Mouse (Mus musculus): ENCODE measurements at regions not wholly inside any gene's neighbourhood (a gene's known extent, or its start where the extent isn't known, plus 50 kb on each side); places are given as distances from the start of the nearest gene placed in this dataset.

GRCm38 (mm10) chr17:83930401-83930800, 82.6 kb upstream of the Haao start:
- DNase-seq (ENCODE audit: low spot score) (no peak), ATAC-seq (replicated peaks; ENCODE audit: insufficient number of reproducible peaks, low FRiP score, low TSS enrichment, low read depth) (no peak)
- H3K9me3 ChIP-seq (replicated peaks; ENCODE audit: control insufficient read depth, low read length), result no peaks in the 10 kb centered on the region
- WGBS, result 83% methylated on average over 5 of the region's 5 CpGs
- H3K4me1 ChIP-seq (ENCODE audit: control insufficient read depth, insufficient read depth, low read length), result no peaks in the 10 kb centered on the region; the same call in 1 of the 2 replicates
- H3K27ac ChIP-seq (replicated peaks; ENCODE audit: low read depth, low read length), result no peak overlapping the region
- H3K36me3 ChIP-seq (replicated peaks; ENCODE audit: control insufficient read depth, insufficient read depth, low read depth, low read length), result no peaks in the 10 kb centered on the region
- no peaks in the 10 kb centered on the region for H3K27me3 ChIP-seq (ENCODE audit: control insufficient read depth, insufficient read depth, low read length)
- H3K4me3 ChIP-seq (ENCODE audit: low read depth, low read length), result no peak overlapping the region
- H3K9ac ChIP-seq (replicated peaks; ENCODE audit: low read length), result no peak overlapping the region
- no peak overlapping the region for H3K4me2 ChIP-seq (ENCODE audit: low read depth, low read length)

GRCm38 (mm10) chr17:83927749-83928387, 80.1 kb upstream of the Haao start:
- ATAC-seq (replicated peaks; ENCODE audit: insufficient number of reproducible peaks, low FRiP score, low TSS enrichment, low read depth) (peak; percentile 18; the same call in 1 of the 2 replicates), DNase-seq (ENCODE audit: low spot score) (no peak)
- H3K4me2 ChIP-seq (ENCODE audit: low read depth, low read length), result no peak overlapping the region
- H3K9ac ChIP-seq (replicated peaks; ENCODE audit: low read length), result no peak overlapping the region
- 32% methylated on average over 6 of the region's 6 CpGs for WGBS
- no peaks in the 10 kb centered on the region for H3K36me3 ChIP-seq (replicated peaks; ENCODE audit: control insufficient read depth, insufficient read depth, low read depth, low read length)
- no peak overlapping the region for H3K27ac ChIP-seq (replicated peaks; ENCODE audit: low read depth, low read length)
- H3K4me1 ChIP-seq (ENCODE audit: control insufficient read depth, insufficient read depth, low read length), result no peaks in the 10 kb centered on the region; the same call in 1 of the 2 replicates
- H3K27me3 ChIP-seq (ENCODE audit: control insufficient read depth, insufficient read depth, low read length), result no peaks in the 10 kb centered on the region
- H3K4me3 ChIP-seq (ENCODE audit: low read depth, low read length), result no peak overlapping the region
- H3K9me3 ChIP-seq (replicated peaks; ENCODE audit: control insufficient read depth, low read length), result no peaks in the 10 kb centered on the region

GRCm38 (mm10) chr17:83924259-83924922, 76.6 kb upstream of the Haao start:
- no peaks in the 10 kb centered on the region for H3K27me3 ChIP-seq (ENCODE audit: control insufficient read depth, insufficient read depth, low read length)
- 74% methylated on average over 16 of the region's 16 CpGs for WGBS
- no peak overlapping the region for H3K9ac ChIP-seq (replicated peaks; ENCODE audit: low read length)
- DNase-seq (ENCODE audit: low spot score), result no peak
- no peaks in the 10 kb centered on the region for H3K9me3 ChIP-seq (replicated peaks; ENCODE audit: control insufficient read depth, low read length)
- H3K4me3 ChIP-seq (ENCODE audit: low read depth, low read length), result no peak overlapping the region
- no peak overlapping the region for H3K27ac ChIP-seq (replicated peaks; ENCODE audit: low read depth, low read length)
- ATAC-seq (replicated peaks; ENCODE audit: insufficient number of reproducible peaks, low FRiP score, low TSS enrichment, low read depth), result no peak
- H3K4me1 ChIP-seq (ENCODE audit: control insufficient read depth, insufficient read depth, low read length), result peaks cover 4% of the 10 kb centered on the region
- H3K36me3 ChIP-seq (replicated peaks; ENCODE audit: control insufficient read depth, insufficient read depth, low read depth, low read length), result no peaks in the 10 kb centered on the region
- no peak overlapping the region for H3K4me2 ChIP-seq (ENCODE audit: low read depth, low read length)

- DNase-seq (ENCODE audit: low spot score) (peak; percentile 20), ATAC-seq (replicated peaks; ENCODE audit: insufficient number of reproducible peaks, low FRiP score, low TSS enrichment, low read depth) (no peak)
- peaks cover 4% of the 10 kb centered on the region; the same call in 1 of the 2 replicates for H3K4me1 ChIP-seq (ENCODE audit: control insufficient read depth, insufficient read depth, low read length)
- H3K9ac ChIP-seq (replicated peaks; ENCODE audit: low read length), result no peak overlapping the region
- no peak overlapping the region for H3K4me3 ChIP-seq (ENCODE audit: low read depth, low read length)
- WGBS, result 52% methylated on average over 8 of the region's 8 CpGs
- H3K36me3 ChIP-seq (replicated peaks; ENCODE audit: control insufficient read depth, insufficient read depth, low read depth, low read length), result no peaks in the 10 kb centered on the region
- H3K4me2 ChIP-seq (ENCODE audit: low read depth, low read length), result no peak overlapping the region
- H3K27ac ChIP-seq (replicated peaks; ENCODE audit: low read depth, low read length), result peak overlapping the region; percentile 35; the same call in 1 of the 2 replicates
- no peaks in the 10 kb centered on the region for H3K27me3 ChIP-seq (ENCODE audit: control insufficient read depth, insufficient read depth, low read length)
- H3K9me3 ChIP-seq (replicated peaks; ENCODE audit: control insufficient read depth, low read length), result no peaks in the 10 kb centered on the region
Measured at GRCm38 (mm10) chr17:83920894-83921293, 73.1 kb upstream of the Haao start.

- Histone ChIP-seq H3K27ac (replicated peaks; ENCODE audit: low read depth, low read length) (no peak overlapping the region; the same call in 1 of the 2 replicates), H3K9ac (replicated peaks; ENCODE audit: low read length) (no peak overlapping the region), H3K4me1 (ENCODE audit: control insufficient read depth, insufficient read depth, low read length) (peaks cover 4% of the 10 kb centered on the region; the same call in 1 of the 2 replicates), H3K9me3 (replicated peaks; ENCODE audit: control insufficient read depth, low read length) (no peaks in the 10 kb centered on the region), H3K4me2 (ENCODE audit: low read depth, low read length) (no peak overlapping the region), H3K4me3 (ENCODE audit: low read depth, low read length) (no peak overlapping the region), H3K27me3 (ENCODE audit: control insufficient read depth, insufficient read depth, low read length) (no peaks in the 10 kb centered on the region), H3K36me3 (replicated peaks; ENCODE audit: control insufficient read depth, insufficient read depth, low read depth, low read length) (no peaks in the 10 kb centered on the region)
- no peak for ATAC-seq (replicated peaks; ENCODE audit: insufficient number of reproducible peaks, low FRiP score, low TSS enrichment, low read depth)
- DNase-seq (ENCODE audit: low spot score), result no peak
- 19% methylated on average over 4 of the region's 4 CpGs for WGBS
Measured at GRCm38 (mm10) chr17:83920225-83920624, 72.5 kb upstream of the Haao start.

- Histone ChIP-seq H3K27me3 (ENCODE audit: control insufficient read depth, insufficient read depth, low read length) (no peaks in the 10 kb centered on the region), H3K4me2 (ENCODE audit: low read depth, low read length) (no peak overlapping the region), H3K36me3 (replicated peaks; ENCODE audit: control insufficient read depth, insufficient read depth, low read depth, low read length) (no peaks in the 10 kb centered on the region), H3K4me3 (ENCODE audit: low read depth, low read length) (no peak overlapping the region), H3K4me1 (ENCODE audit: control insufficient read depth, insufficient read depth, low read length) (peaks cover 6% of the 10 kb centered on the region), H3K27ac (replicated peaks; ENCODE audit: low read depth, low read length) (no peak overlapping the region; the same call in 1 of the 2 replicates), H3K9me3 (replicated peaks; ENCODE audit: control insufficient read depth, low read length) (no peaks in the 10 kb centered on the region), H3K9ac (replicated peaks; ENCODE audit: low read length) (no peak overlapping the region)
- DNase-seq (ENCODE audit: low spot score) (peak; percentile 34), ATAC-seq (replicated peaks; ENCODE audit: insufficient number of reproducible peaks, low FRiP score, low TSS enrichment, low read depth) (no peak)
- WGBS, result 49% methylated on average over 9 of the region's 9 CpGs
Measured at GRCm38 (mm10) chr17:83918413-83919139, 70.8 kb upstream of the Haao start.

GRCm38 (mm10) chr17:83917781-83918180, 70.0 kb upstream of the Haao start:
- H3K27me3 ChIP-seq (ENCODE audit: control insufficient read depth, insufficient read depth, low read length), result no peaks in the 10 kb centered on the region
- H3K9ac ChIP-seq (replicated peaks; ENCODE audit: low read length), result no peak overlapping the region
- no peak overlapping the region for H3K4me2 ChIP-seq (ENCODE audit: low read depth, low read length)
- H3K36me3 ChIP-seq (replicated peaks; ENCODE audit: control insufficient read depth, insufficient read depth, low read depth, low read length), result no peaks in the 10 kb centered on the region
- H3K27ac ChIP-seq (replicated peaks; ENCODE audit: low read depth, low read length), result no peak overlapping the region; the same call in none of the 2 replicates
- DNase-seq (ENCODE audit: low spot score) (no peak), ATAC-seq (replicated peaks; ENCODE audit: insufficient number of reproducible peaks, low FRiP score, low TSS enrichment, low read depth) (no peak)
- H3K4me3 ChIP-seq (ENCODE audit: low read depth, low read length), result no peak overlapping the region
- H3K9me3 ChIP-seq (replicated peaks; ENCODE audit: control insufficient read depth, low read length), result no peaks in the 10 kb centered on the region
- H3K4me1 ChIP-seq (ENCODE audit: control insufficient read depth, insufficient read depth, low read length), result peaks cover 6% of the 10 kb centered on the region
- 82% methylated on average over 4 of the region's 4 CpGs for WGBS
